Mouse (Mus musculus): ENCODE measurements at regions not wholly inside any gene's neighbourhood (a gene's known extent, or its start where the extent isn't known, plus 50 kb on each side); places are given as distances from the start of the nearest gene placed in this dataset.
A peak's percentile ranks its signal among the peaks of the same experiment; 100 is the strongest.

- Histone ChIP-seq H3K4me2 (ENCODE audit: low read depth, low read length) (no peak overlapping the region), H3K36me3 (ENCODE audit: control insufficient read depth, insufficient read depth, low read length) (no peaks in the 10 kb centered on the region), H3K27ac (replicated peaks; ENCODE audit: low read depth, low read length) (no peak overlapping the region), H3K9ac (ENCODE audit: low read depth, low read length) (no peak overlapping the region), H3K27me3 (replicated peaks; ENCODE audit: control insufficient read depth, insufficient read depth, low read length) (no peaks in the 10 kb centered on the region), H3K4me3 (ENCODE audit: low read depth, low read length) (no peak overlapping the region), H3K9me3 (ENCODE audit: control insufficient read depth, low read length) (no peaks in the 10 kb centered on the region), H3K4me1 (ENCODE audit: control insufficient read depth, insufficient read depth, low read length) (no peaks in the 10 kb centered on the region)
- DNase-seq (ENCODE audit: low spot score), result no peak
- ATAC-seq (ENCODE audit: low read depth), result no peak
- 90% methylated on average over 5 of the region's 5 CpGs for WGBS
Measured at GRCm38 (mm10) chr5:128492541-128492940, 59.7 kb upstream of the Tmem132d start.

- WGBS, result 30% methylated on average over 9 of the region's 9 CpGs
Measured at GRCm38 (mm10) chr5:128491155-128491554, 58.3 kb upstream of the Tmem132d start.

GRCm38 (mm10) chr5:128488872-128489580, 56.1 kb upstream of the Tmem132d start:
- H3K4me3 ChIP-seq (ENCODE audit: low read depth, low read length), result no peak overlapping the region
- ATAC-seq (ENCODE audit: low read depth), result no peak

More at GRCm38 (mm10) chr5:128491155-128491554, 58.3 kb upstream of the Tmem132d start:
- Histone ChIP-seq H3K4me1 (ENCODE audit: control insufficient read depth, insufficient read depth, low read length) (no peaks in the 10 kb centered on the region), H3K36me3 (ENCODE audit: control insufficient read depth, insufficient read depth, low read length) (no peaks in the 10 kb centered on the region), H3K27ac (replicated peaks; ENCODE audit: low read depth, low read length) (no peak overlapping the region), H3K4me3 (ENCODE audit: low read depth, low read length) (no peak overlapping the region), H3K9ac (ENCODE audit: low read depth, low read length) (no peak overlapping the region), H3K27me3 (replicated peaks; ENCODE audit: control insufficient read depth, insufficient read depth, low read length) (no peaks in the 10 kb centered on the region), H3K4me2 (ENCODE audit: low read depth, low read length) (no peak overlapping the region), H3K9me3 (ENCODE audit: control insufficient read depth, low read length) (no peaks in the 10 kb centered on the region)
- DNase-seq (ENCODE audit: low spot score) (no peak), ATAC-seq (ENCODE audit: low read depth) (no peak)

GRCm38 (mm10) chr5:128487371-128487770, 54.5 kb upstream of the Tmem132d start:
- H3K36me3 ChIP-seq (ENCODE audit: control insufficient read depth, insufficient read depth, low read length), result no peaks in the 10 kb centered on the region
- H3K9ac ChIP-seq (ENCODE audit: low read depth, low read length), result no peak overlapping the region
- H3K27me3 ChIP-seq (replicated peaks; ENCODE audit: control insufficient read depth, insufficient read depth, low read length), result peaks cover 13% of the 10 kb centered on the region
- H3K4me1 ChIP-seq (ENCODE audit: control insufficient read depth, insufficient read depth, low read length), result peaks cover 4% of the 10 kb centered on the region; the same call in 1 of the 2 replicates
- ATAC-seq (ENCODE audit: low read depth), result no peak
- no peak overlapping the region for H3K4me2 ChIP-seq (ENCODE audit: low read depth, low read length)
- no peak overlapping the region for H3K4me3 ChIP-seq (ENCODE audit: low read depth, low read length)
- 79% methylated on average over 3 of the region's 3 CpGs for WGBS
- no peak for DNase-seq (ENCODE audit: low spot score)
- no peak overlapping the region for H3K27ac ChIP-seq (replicated peaks; ENCODE audit: low read depth, low read length)
- H3K9me3 ChIP-seq (ENCODE audit: control insufficient read depth, low read length), result no peaks in the 10 kb centered on the region

More at GRCm38 (mm10) chr5:128488872-128489580, 56.1 kb upstream of the Tmem132d start:
- Histone ChIP-seq H3K27ac (replicated peaks; ENCODE audit: low read depth, low read length) (no peak overlapping the region), H3K4me1 (ENCODE audit: control insufficient read depth, insufficient read depth, low read length) (no peaks in the 10 kb centered on the region), H3K9ac (ENCODE audit: low read depth, low read length) (no peak overlapping the region), H3K9me3 (ENCODE audit: control insufficient read depth, low read length) (no peaks in the 10 kb centered on the region), H3K27me3 (replicated peaks; ENCODE audit: control insufficient read depth, insufficient read depth, low read length) (no peaks in the 10 kb centered on the region), H3K36me3 (ENCODE audit: control insufficient read depth, insufficient read depth, low read length) (no peaks in the 10 kb centered on the region), H3K4me2 (ENCODE audit: low read depth, low read length) (no peak overlapping the region)
- no peak for DNase-seq (ENCODE audit: low spot score)
- WGBS, result 79% methylated on average over 4 of the region's 4 CpGs

GRCm38 (mm10) chr5:128484116-128484515, 51.2 kb upstream of the Tmem132d start:
- Histone ChIP-seq H3K4me2 (ENCODE audit: low read depth, low read length) (no peak overlapping the region), H3K27me3 (replicated peaks; ENCODE audit: control insufficient read depth, insufficient read depth, low read length) (peaks cover 14% of the 10 kb centered on the region), H3K9ac (ENCODE audit: low read depth, low read length) (no peak overlapping the region), H3K27ac (replicated peaks; ENCODE audit: low read depth, low read length) (no peak overlapping the region), H3K4me1 (ENCODE audit: control insufficient read depth, insufficient read depth, low read length) (peaks cover 4% of the 10 kb centered on the region; the same call in 1 of the 2 replicates), H3K9me3 (ENCODE audit: control insufficient read depth, low read length) (0 out of 2 replicates have a peak, but pooled peaks cover 7% of the 10 kb centered on the region), H3K4me3 (ENCODE audit: low read depth, low read length) (no peak overlapping the region), H3K36me3 (ENCODE audit: control insufficient read depth, insufficient read depth, low read length) (no peaks in the 10 kb centered on the region)
- DNase-seq (ENCODE audit: low spot score) (no peak), ATAC-seq (ENCODE audit: low read depth) (no peak)
- WGBS, result 35% methylated on average over 6 of the region's 6 CpGs

GRCm38 (mm10) chr5:128483441-128483810, 50.5 kb upstream of the Tmem132d start:
- peak overlapping the region; percentile 49 for H3K4me2 ChIP-seq (ENCODE audit: low read depth, low read length)
- H3K9me3 ChIP-seq (ENCODE audit: control insufficient read depth, low read length), result 0 out of 2 replicates have a peak, but pooled peaks cover 7% of the 10 kb centered on the region
- DNase-seq (ENCODE audit: low spot score), result no peak
- no peak for ATAC-seq (ENCODE audit: low read depth)
- H3K36me3 ChIP-seq (ENCODE audit: control insufficient read depth, insufficient read depth, low read length), result no peaks in the 10 kb centered on the region
- H3K4me1 ChIP-seq (ENCODE audit: control insufficient read depth, insufficient read depth, low read length), result peaks cover 4% of the 10 kb centered on the region; the same call in 1 of the 2 replicates
- H3K4me3 ChIP-seq (ENCODE audit: low read depth, low read length), result no peak overlapping the region
- 8% methylated on average over 13 of the region's 13 CpGs for WGBS
- no peak overlapping the region for H3K27ac ChIP-seq (replicated peaks; ENCODE audit: low read depth, low read length)
- H3K27me3 ChIP-seq (replicated peaks; ENCODE audit: control insufficient read depth, insufficient read depth, low read length), result peaks cover 14% of the 10 kb centered on the region
- H3K9ac ChIP-seq (ENCODE audit: low read depth, low read length), result no peak overlapping the region

- 7% methylated on average over 20 of the region's 20 CpGs for WGBS
- peak; percentile 7 for DNase-seq (ENCODE audit: low spot score)
Measured at GRCm38 (mm10) chr5:128482617-128483440, 50.0 kb upstream of the Tmem132d start.

More at GRCm38 (mm10) chr5:128482617-128483440, 50.0 kb upstream of the Tmem132d start:
- peaks cover 14% of the 10 kb centered on the region for H3K27me3 ChIP-seq (replicated peaks; ENCODE audit: control insufficient read depth, insufficient read depth, low read length)
- H3K4me2 ChIP-seq (ENCODE audit: low read depth, low read length), result peak overlapping the region; percentile 49
- no peaks in the 10 kb centered on the region for H3K36me3 ChIP-seq (ENCODE audit: control insufficient read depth, insufficient read depth, low read length)
- H3K4me3 ChIP-seq (ENCODE audit: low read depth, low read length), result peak overlapping the region; percentile 23
- 0 out of 2 replicates have a peak, but pooled peaks cover 7% of the 10 kb centered on the region for H3K9me3 ChIP-seq (ENCODE audit: control insufficient read depth, low read length)
- peak overlapping the region; percentile 8; the same call in 1 of the 2 replicates for H3K9ac ChIP-seq (ENCODE audit: low read depth, low read length)
- peaks cover 4% of the 10 kb centered on the region; the same call in 1 of the 2 replicates for H3K4me1 ChIP-seq (ENCODE audit: control insufficient read depth, insufficient read depth, low read length)
- ATAC-seq (ENCODE audit: low read depth), result no peak
- no peak overlapping the region for H3K27ac ChIP-seq (replicated peaks; ENCODE audit: low read depth, low read length)

Measured in embryonic facial prominence, embryonic 14.5 days (tissue).